Mouse (Mus musculus): ENCODE data around the gene Rasa3. TPM values are rescaled to one million over a fixed set of nuclear protein-coding genes. Genes with fewer than 3 reads are reported as not detected.

The Rasa3 gene
- polyA plus RNA-seq, 1 experiment from 2014 or later: 33.2 TPM

DNA sequence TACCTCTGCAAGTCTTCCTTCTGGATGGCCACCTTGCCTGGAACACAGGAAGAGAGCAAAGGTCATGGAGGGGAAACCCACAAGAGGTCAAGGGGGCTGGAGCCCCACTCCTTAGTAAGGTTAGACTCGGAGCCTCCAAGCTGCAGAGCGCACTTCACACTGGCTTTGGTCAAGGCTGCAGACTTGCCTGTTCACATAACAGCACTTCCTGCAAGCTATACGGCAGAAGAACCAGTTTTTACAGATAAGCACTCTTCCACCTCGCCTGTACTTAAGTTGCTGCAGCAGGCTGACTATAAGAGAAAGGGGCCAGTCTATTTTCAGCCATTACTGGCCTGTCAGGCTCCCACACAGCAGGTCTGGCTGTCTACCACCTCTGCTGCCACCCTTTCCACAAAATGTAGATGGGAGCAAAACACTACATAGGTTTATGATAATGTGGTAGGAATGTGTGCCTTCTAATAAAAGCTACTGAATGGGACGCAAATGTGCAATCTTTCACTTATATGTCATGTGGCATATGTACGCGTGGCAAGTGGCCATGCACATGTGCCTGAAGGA, 71.4 kb downstream of the Rasa3 start:
- Histone ChIP-seq H3K27me3 (ENCODE audit: control insufficient read depth, insufficient read depth, low read depth, low read length) (no peaks in the 10 kb centered on the region), H3K9me3 (replicated peaks; ENCODE audit: control insufficient read depth, low read length, poor library complexity, severe bottlenecking) (no peaks in the 10 kb centered on the region), H3K4me3 (ENCODE audit: low read depth, low read length) (no peak overlapping the region), H3K27ac (ENCODE audit: low read length) (no peak overlapping the region), H3K9ac (ENCODE audit: low read depth, low read length) (no peak overlapping the region), H3K36me3 (ENCODE audit: control insufficient read depth, insufficient read depth, low read length) (no peaks in the 10 kb centered on the region), H3K4me2 (ENCODE audit: low read length) (no peak overlapping the region), H3K4me1 (ENCODE audit: control insufficient read depth, insufficient read depth, low read length) (no peaks in the 10 kb centered on the region)
- WGBS: 84% methylated on average over 7 of the region's 7 CpGs
- ATAC-seq: no peak

DNA sequence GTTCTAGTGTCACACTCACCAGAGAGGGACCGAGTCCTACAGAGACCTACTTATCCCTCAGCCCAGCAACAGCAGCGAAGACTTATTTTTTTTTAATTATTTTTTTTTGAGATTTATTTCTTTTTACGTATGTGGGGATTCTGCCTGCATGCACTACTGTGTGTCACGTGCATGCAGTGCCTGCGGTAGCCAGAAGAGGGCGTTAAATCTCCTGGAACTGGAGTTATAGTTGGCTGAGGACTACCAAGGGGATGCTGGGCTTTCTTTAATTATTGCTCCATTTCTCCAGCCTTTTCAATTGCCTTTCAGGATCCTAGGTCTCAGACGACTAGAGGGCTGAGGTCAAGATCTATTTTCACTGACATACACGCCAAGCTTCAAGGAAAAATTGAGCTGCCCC, 74.8 kb downstream of the Rasa3 start:
- H3K4me2 ChIP-seq (ENCODE audit: low read length): no peak overlapping the region
- no peak overlapping the region for H3K4me3 ChIP-seq (ENCODE audit: low read depth, low read length)
- no peaks in the 10 kb centered on the region for H3K9me3 ChIP-seq (replicated peaks; ENCODE audit: control insufficient read depth, low read length, poor library complexity, severe bottlenecking)
- WGBS: 53% methylated on average over 8 of the region's 8 CpGs
- no peak for ATAC-seq
- H3K27ac ChIP-seq (ENCODE audit: low read length): no peak overlapping the region
- no peak overlapping the region for H3K9ac ChIP-seq (ENCODE audit: low read depth, low read length)
- no peaks in the 10 kb centered on the region for H3K36me3 ChIP-seq (ENCODE audit: control insufficient read depth, insufficient read depth, low read length)
- no peaks in the 10 kb centered on the region for H3K27me3 ChIP-seq (ENCODE audit: control insufficient read depth, insufficient read depth, low read depth, low read length)
- H3K4me1 ChIP-seq (ENCODE audit: control insufficient read depth, insufficient read depth, low read length): no peaks in the 10 kb centered on the region

DNA sequence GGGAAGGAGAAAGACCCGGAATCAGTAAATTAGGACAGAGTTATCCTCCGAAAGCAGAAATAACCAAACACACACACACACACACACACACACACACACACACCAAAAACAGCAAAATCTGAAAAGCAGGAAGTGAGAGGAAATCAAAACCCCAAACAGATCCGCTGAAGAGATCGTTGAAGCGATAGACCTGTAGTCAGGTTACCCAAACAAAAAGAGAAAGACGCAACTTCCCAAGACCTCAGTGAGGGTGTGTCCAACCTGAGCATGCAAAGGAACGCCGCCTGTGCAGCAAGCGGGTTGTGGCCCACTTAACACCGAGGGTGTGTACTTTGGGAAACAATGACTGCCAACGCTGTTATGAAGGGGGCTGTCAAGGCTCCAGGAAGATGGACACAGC, 76.2 kb downstream of the Rasa3 start:
- Histone ChIP-seq H3K9ac (ENCODE audit: low read depth, low read length) (no peak overlapping the region), H3K9me3 (replicated peaks; ENCODE audit: control insufficient read depth, low read length, poor library complexity, severe bottlenecking) (no peaks in the 10 kb centered on the region), H3K4me1 (ENCODE audit: control insufficient read depth, insufficient read depth, low read length) (no peaks in the 10 kb centered on the region), H3K36me3 (ENCODE audit: control insufficient read depth, insufficient read depth, low read length) (peaks cover 7% of the 10 kb centered on the region; the same call in 1 of the 2 replicates), H3K27me3 (ENCODE audit: control insufficient read depth, insufficient read depth, low read depth, low read length) (no peaks in the 10 kb centered on the region), H3K4me3 (ENCODE audit: low read depth, low read length) (no peak overlapping the region), H3K4me2 (ENCODE audit: low read length) (no peak overlapping the region), H3K27ac (ENCODE audit: low read length) (no peak overlapping the region)
- no peak for ATAC-seq
- WGBS: 88% methylated on average over 11 of the region's 11 CpGs

DNA sequence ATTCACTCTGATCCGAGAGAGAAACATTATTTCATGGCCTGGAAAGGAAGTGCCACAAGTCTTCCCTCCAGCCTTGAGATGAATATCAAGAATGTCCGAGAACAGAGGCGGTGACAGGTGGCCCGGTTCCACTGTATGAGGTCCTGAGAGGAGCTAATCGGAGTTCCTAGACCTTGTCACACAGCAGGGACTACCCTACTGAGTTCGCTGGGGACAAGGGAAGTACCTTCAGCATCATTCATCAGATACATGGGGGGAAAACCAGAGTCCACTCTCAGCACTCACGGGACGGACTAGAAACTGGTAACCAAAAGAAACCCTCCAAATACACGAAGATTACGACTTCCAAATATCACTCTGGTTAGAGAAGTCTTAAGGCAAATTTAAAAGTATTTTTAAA, 76.7 kb downstream of the Rasa3 start:
- H3K9ac ChIP-seq (ENCODE audit: low read depth, low read length): no peak overlapping the region
- ATAC-seq: no peak
- H3K9me3 ChIP-seq (replicated peaks; ENCODE audit: control insufficient read depth, low read length, poor library complexity, severe bottlenecking): no peaks in the 10 kb centered on the region
- H3K4me3 ChIP-seq (ENCODE audit: low read depth, low read length): no peak overlapping the region
- peaks cover 7% of the 10 kb centered on the region; the same call in 1 of the 2 replicates for H3K36me3 ChIP-seq (ENCODE audit: control insufficient read depth, insufficient read depth, low read length)
- H3K4me1 ChIP-seq (ENCODE audit: control insufficient read depth, insufficient read depth, low read length): no peaks in the 10 kb centered on the region
- no peaks in the 10 kb centered on the region for H3K27me3 ChIP-seq (ENCODE audit: control insufficient read depth, insufficient read depth, low read depth, low read length)
- H3K4me2 ChIP-seq (ENCODE audit: low read length): no peak overlapping the region
- WGBS: 93% methylated on average over 10 of the region's 10 CpGs
- no peak overlapping the region for H3K27ac ChIP-seq (ENCODE audit: low read length)

DNA sequence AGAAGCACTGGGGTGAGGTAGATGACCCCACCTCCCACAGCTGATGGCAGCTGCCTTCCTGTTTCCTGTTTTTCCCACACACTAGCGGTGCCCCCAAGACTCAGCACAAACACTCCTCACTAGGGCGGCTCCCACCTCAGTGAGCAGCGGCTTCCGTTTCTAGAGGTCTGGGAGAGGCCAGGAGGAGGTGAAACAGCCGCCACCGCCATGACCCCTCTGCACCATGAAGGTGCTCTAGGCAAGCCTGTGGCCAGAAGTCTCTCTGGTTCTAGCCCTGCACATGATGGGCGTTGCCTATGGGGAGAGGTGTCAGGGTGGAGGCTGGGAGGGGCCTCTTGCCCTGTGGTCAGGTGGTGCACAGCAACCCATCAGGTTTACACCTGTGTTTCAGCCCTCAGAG, 77.2 kb downstream of the Rasa3 start:
- no peak overlapping the region for H3K27ac ChIP-seq (ENCODE audit: low read length)
- H3K36me3 ChIP-seq (ENCODE audit: control insufficient read depth, insufficient read depth, low read length): peaks cover 7% of the 10 kb centered on the region; the same call in 1 of the 2 replicates
- ATAC-seq: no peak
- 85% methylated on average over 7 of the region's 7 CpGs for WGBS
- H3K4me3 ChIP-seq (ENCODE audit: low read depth, low read length): no peak overlapping the region
- H3K9me3 ChIP-seq (replicated peaks; ENCODE audit: control insufficient read depth, low read length, poor library complexity, severe bottlenecking): no peaks in the 10 kb centered on the region
- H3K27me3 ChIP-seq (ENCODE audit: control insufficient read depth, insufficient read depth, low read depth, low read length): no peaks in the 10 kb centered on the region
- H3K4me1 ChIP-seq (ENCODE audit: control insufficient read depth, insufficient read depth, low read length): no peaks in the 10 kb centered on the region
- no peak overlapping the region for H3K9ac ChIP-seq (ENCODE audit: low read depth, low read length)
- no peak overlapping the region for H3K4me2 ChIP-seq (ENCODE audit: low read length)

DNA sequence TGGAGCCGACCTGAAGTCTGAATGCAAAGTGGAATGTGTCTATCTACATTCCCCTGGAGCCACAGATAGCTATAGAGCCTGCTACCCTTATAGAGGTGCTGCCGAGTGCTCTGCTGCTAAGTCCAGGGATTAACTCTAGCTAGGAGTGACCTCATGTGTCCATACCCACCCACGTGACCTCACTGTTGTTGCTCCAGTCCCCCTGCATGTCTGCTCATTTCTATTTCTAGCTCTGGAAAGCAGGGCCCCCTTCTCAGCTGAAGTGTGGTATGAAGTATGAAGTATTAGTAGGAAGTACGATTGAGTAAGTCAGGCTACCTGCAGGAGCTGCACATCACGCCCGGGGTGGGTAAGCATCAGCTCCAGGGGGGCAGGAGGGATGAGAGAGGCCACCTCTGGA, 79.6 kb downstream of the Rasa3 start:
- Histone ChIP-seq H3K27me3 (ENCODE audit: control insufficient read depth, insufficient read depth, low read depth, low read length) (no peaks in the 10 kb centered on the region), H3K36me3 (ENCODE audit: control insufficient read depth, insufficient read depth, low read length) (peaks cover 7% of the 10 kb centered on the region; the same call in 1 of the 2 replicates), H3K9ac (ENCODE audit: low read depth, low read length) (no peak overlapping the region), H3K4me3 (ENCODE audit: low read depth, low read length) (no peak overlapping the region), H3K27ac (ENCODE audit: low read length) (no peak overlapping the region), H3K4me1 (ENCODE audit: control insufficient read depth, insufficient read depth, low read length) (no peaks in the 10 kb centered on the region), H3K4me2 (ENCODE audit: low read length) (no peak overlapping the region), H3K9me3 (replicated peaks; ENCODE audit: control insufficient read depth, low read length, poor library complexity, severe bottlenecking) (no peaks in the 10 kb centered on the region)
- ATAC-seq: no peak
- 95% methylated on average over 6 of the region's 6 CpGs for WGBS

DNA sequence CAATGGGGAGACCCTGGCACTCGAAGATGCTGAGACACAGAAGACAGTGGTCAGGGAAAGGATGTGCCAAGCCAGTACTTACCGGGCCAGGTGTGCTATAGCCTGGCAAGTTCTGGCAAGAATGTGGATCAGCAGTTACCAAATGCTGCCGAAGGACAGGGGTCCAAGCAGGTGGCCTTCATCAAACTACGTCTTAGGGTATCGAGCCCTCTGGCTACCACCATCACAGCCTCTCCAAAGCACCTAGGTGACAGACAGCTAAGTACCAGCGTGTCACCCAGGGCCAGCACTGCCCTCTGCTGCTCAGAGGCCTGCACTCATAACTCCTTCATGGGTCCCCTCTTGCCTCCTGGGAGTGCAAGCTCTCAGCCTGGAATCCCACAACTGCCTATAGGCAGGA, 81.5 kb downstream of the Rasa3 start:
- no peak for ATAC-seq
- Histone ChIP-seq H3K4me2 (ENCODE audit: low read length) (no peak overlapping the region), H3K4me1 (ENCODE audit: control insufficient read depth, insufficient read depth, low read length) (no peaks in the 10 kb centered on the region), H3K4me3 (ENCODE audit: low read depth, low read length) (no peak overlapping the region), H3K27ac (ENCODE audit: low read length) (no peak overlapping the region), H3K9me3 (replicated peaks; ENCODE audit: control insufficient read depth, low read length, poor library complexity, severe bottlenecking) (no peaks in the 10 kb centered on the region), H3K36me3 (ENCODE audit: control insufficient read depth, insufficient read depth, low read length) (peaks cover 7% of the 10 kb centered on the region; the same call in 1 of the 2 replicates), H3K9ac (ENCODE audit: low read depth, low read length) (no peak overlapping the region), H3K27me3 (ENCODE audit: control insufficient read depth, insufficient read depth, low read depth, low read length) (no peaks in the 10 kb centered on the region)
- WGBS: 93% methylated on average over 6 of the region's 6 CpGs

DNA sequence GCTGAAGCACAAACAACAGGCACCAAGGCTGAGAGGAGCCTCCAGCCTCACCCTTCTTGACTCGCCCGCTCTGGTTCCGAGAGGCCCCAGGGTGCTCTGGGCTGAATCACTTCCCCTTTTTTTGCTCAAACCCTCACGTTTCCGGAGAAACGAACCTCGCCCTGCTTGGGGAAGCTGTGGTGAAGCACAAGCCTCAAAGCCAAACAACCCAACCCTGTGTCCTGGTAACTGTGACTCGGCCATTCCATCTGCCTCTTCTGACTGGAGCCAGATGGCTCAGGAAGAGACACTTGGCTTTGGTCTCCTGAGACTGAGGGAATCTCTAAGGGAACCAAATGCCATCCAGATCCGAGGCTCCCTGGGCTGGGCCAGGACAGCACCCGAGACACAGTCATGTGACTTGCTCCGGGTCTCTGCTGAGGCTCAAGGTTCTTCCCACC, 82.5 kb downstream of the Rasa3 start:
- no peaks in the 10 kb centered on the region for H3K9me3 ChIP-seq (replicated peaks; ENCODE audit: control insufficient read depth, low read length, poor library complexity, severe bottlenecking)
- no peaks in the 10 kb centered on the region for H3K4me1 ChIP-seq (ENCODE audit: control insufficient read depth, insufficient read depth, low read length)
- H3K4me3 ChIP-seq (ENCODE audit: low read depth, low read length): no peak overlapping the region
- no peak overlapping the region for H3K9ac ChIP-seq (ENCODE audit: low read depth, low read length)
- H3K27ac ChIP-seq (ENCODE audit: low read length): no peak overlapping the region
- no peak overlapping the region for H3K4me2 ChIP-seq (ENCODE audit: low read length)
- no peaks in the 10 kb centered on the region for H3K27me3 ChIP-seq (ENCODE audit: control insufficient read depth, insufficient read depth, low read depth, low read length)
- ATAC-seq: no peak
- H3K36me3 ChIP-seq (ENCODE audit: control insufficient read depth, insufficient read depth, low read length): peaks cover 7% of the 10 kb centered on the region; the same call in 1 of the 2 replicates
- WGBS: 86% methylated on average over 11 of the region's 11 CpGs

DNA sequence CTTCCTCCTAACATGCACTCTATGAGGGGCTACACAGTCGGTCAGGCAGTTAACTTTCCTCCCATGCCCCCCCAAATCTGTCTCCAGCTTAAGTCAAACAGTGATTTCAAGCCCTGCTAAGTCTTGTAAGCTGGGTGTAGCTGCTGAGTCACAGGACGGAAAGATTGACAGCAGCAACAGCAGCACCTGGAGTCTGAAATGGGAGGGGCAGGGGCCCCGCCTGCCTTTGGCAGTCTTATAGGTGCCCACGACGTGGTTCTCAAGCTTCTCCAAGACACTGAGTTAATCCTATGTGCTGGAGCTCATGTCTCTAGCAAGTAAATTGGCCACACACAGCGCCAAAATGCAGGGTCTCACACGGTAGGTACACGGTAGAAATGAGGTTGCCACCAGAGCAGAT, 84.1 kb downstream of the Rasa3 start:
- no peak overlapping the region for H3K27ac ChIP-seq (ENCODE audit: low read length)
- no peak overlapping the region for H3K9ac ChIP-seq (ENCODE audit: low read depth, low read length)
- no peaks in the 10 kb centered on the region for H3K9me3 ChIP-seq (replicated peaks; ENCODE audit: control insufficient read depth, low read length, poor library complexity, severe bottlenecking)
- H3K4me3 ChIP-seq (ENCODE audit: low read depth, low read length): no peak overlapping the region
- H3K27me3 ChIP-seq (ENCODE audit: control insufficient read depth, insufficient read depth, low read depth, low read length): no peaks in the 10 kb centered on the region
- H3K4me1 ChIP-seq (ENCODE audit: control insufficient read depth, insufficient read depth, low read length): no peaks in the 10 kb centered on the region
- WGBS: 81% methylated on average over 8 of the region's 8 CpGs
- peaks cover 7% of the 10 kb centered on the region; the same call in 1 of the 2 replicates for H3K36me3 ChIP-seq (ENCODE audit: control insufficient read depth, insufficient read depth, low read length)
- no peak for ATAC-seq
- H3K4me2 ChIP-seq (ENCODE audit: low read length): no peak overlapping the region
